Mouse (Mus musculus) adrenal gland, adult (tissue): Measurements from ENCODE around the gene Prkag3.

ENCODE experiments used
- DNase-seq, 2 experiments: peaks; one replicate each; pipeline ENCODE4 v3.0.0; 2022 to 2023; ENCODE audit warnings: low spot score in 1 of 2; ENCODE audit not compliant: inconsistent age in 2 of 2

The Prkag3 gene

GRCm38 (mm10) chr1:74748643-74749271 lies at the start of gene Prkag3:
TSS of gene Prkag3 (minus strand) at chr1:74749221.
- DNase-seq, result peak; percentile 66 to 83

- DNase-seq, result no peak
These were observed 48.4 kb upstream of the Prkag3 start for GRCm38 (mm10) chr1:74797459-74797858.

GRCm38 (mm10) chr1:74795145-74795529 lies 46.1 kb upstream of the Prkag3 start:
- no peak for DNase-seq

- no peak for DNase-seq
These were observed 45.6 kb upstream of the Prkag3 start for GRCm38 (mm10) chr1:74794487-74795144.

GRCm38 (mm10) chr1:74792831-74793660 lies 44.0 kb upstream of the Prkag3 start:
- DNase-seq, result no peak

GRCm38 (mm10) chr1:74791249-74791648 lies 42.2 kb upstream of the Prkag3 start, which contains the start of gene Wnt10a:
TSS of gene Wnt10a (plus strand) at chr1:74791516.
- DNase-seq, result peak in 1 of 2 experiments; percentile 36

- DNase-seq, result no peak
These were observed 41.1 kb upstream of the Prkag3 start for GRCm38 (mm10) chr1:74790095-74790494.

GRCm38 (mm10) chr1:74788603-74789176 lies 39.7 kb upstream of the Prkag3 start:
- no peak for DNase-seq

- peak; percentile 77 to 95 for DNase-seq
These were observed 38.8 kb upstream of the Prkag3 start for GRCm38 (mm10) chr1:74787846-74788245.

GRCm38 (mm10) chr1:74784041-74784759 lies 35.2 kb upstream of the Prkag3 start:
- DNase-seq, result peak; percentile 79 to 90

- peak in 1 of 2 experiments; percentile 37 for DNase-seq
These were observed 34.5 kb upstream of the Prkag3 start for GRCm38 (mm10) chr1:74783554-74783953.

GRCm38 (mm10) chr1:74782045-74782444 lies 33.0 kb upstream of the Prkag3 start:
- DNase-seq, result peak in 1 of 2 experiments; percentile 34

- peak in 1 of 2 experiments; percentile 20 for DNase-seq
These were observed 30.0 kb upstream of the Prkag3 start for GRCm38 (mm10) chr1:74778934-74779486.

GRCm38 (mm10) chr1:74775816-74776215 lies 26.8 kb upstream of the Prkag3 start:
- DNase-seq, result peak in 1 of 2 experiments; percentile 53

- no peak for DNase-seq
These were observed 25.0 kb upstream of the Prkag3 start for GRCm38 (mm10) chr1:74774062-74774461.

- DNase-seq, result peak; percentile 88 to 96
These were observed 24.1 kb upstream of the Prkag3 start for GRCm38 (mm10) chr1:74773136-74773535.

GRCm38 (mm10) chr1:74771931-74772620 lies 23.1 kb upstream of the Prkag3 start:
- DNase-seq, result peak in 1 of 2 experiments; percentile 66

GRCm38 (mm10) chr1:74771845-74771930 lies 22.7 kb upstream of the Prkag3 start, which contains the start of gene Wnt6:
TSS of gene Wnt6 (plus strand) at chr1:74771892.
- no peak for DNase-seq

- no peak for DNase-seq
These were observed 22.4 kb upstream of the Prkag3 start for GRCm38 (mm10) chr1:74771467-74771844.
